Mouse (Mus musculus) embryonic fibroblast, embryonic 13.5 days (primary cell): ENCODE results near the gene Cxcl10.

Experiments used
- CTCF ChIP-seq: IDR thresholded peaks from 2 replicates; pipeline ENCODE4 v1.5.1; 2011; ENCODE audit warnings: mild to moderate bottlenecking, control low read depth, low read length, moderate library complexity, borderline replicate concordance; ENCODE audit not compliant: insufficient read depth
- POLR2A ChIP-seq: IDR thresholded peaks from 2 replicates; pipeline ENCODE4 v1.6.1; 2011; ENCODE audit warnings: low read depth, mild to moderate bottlenecking, control low read depth, low read length, moderate library complexity

DNA sequence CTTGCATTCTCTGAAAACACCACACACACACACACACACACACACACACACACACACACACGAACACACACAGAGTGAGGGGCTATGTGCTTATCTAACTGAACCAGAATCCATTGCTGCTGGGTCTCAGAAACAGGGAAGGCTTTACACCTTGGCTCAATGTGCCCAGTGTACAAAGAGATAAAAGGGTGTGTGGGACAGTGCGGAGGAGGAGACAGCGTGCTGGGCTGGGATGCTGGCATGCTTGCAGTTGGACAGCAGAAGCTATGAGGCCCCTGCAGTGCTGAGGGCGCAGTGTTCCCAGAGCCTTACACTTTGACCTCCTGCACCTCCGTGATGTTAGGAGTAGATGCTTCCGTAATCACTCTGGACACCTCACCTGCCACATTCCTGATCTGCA lies 47.8 kb upstream of the Cxcl10 start:
- TF ChIP-seq CTCF = no peak
- TF ChIP-seq POLR2A = no peak
